Mouse (Mus musculus) cortical plate, adult 2 months (tissue): ENCODE results near the gene LTO1.

Experiments
- CTCF ChIP-seq: fragments of 200-500 bp; IDR thresholded peaks from 2 replicates; pipeline ENCODE4 v1.5.1; 2011; ENCODE audit warnings: mild to moderate bottlenecking, control low read depth, low read length; ENCODE audit not compliant: insufficient read depth; ENCODE audit errors: extremely low read depth
- POLR2A ChIP-seq: fragments of 200-500 bp; IDR thresholded peaks from 2 replicates; pipeline ENCODE4 v1.6.1; 2011; ENCODE audit warnings: mild to moderate bottlenecking, low read length, control low read depth; ENCODE audit not compliant: insufficient read depth; ENCODE audit errors: extremely low read depth

GRCm38 (mm10) chr7:144894191-144894590 lies 20.7 kb upstream of the LTO1 start:
- TF ChIP-seq CTCF = 0 out of 2 replicates have a peak, but pooled peaks have one; percentile 31
- no peak for TF ChIP-seq POLR2A
